ENCODE assay signal across 24 mouse cellular contexts in genomic region chr6:128535250-128535649, GRCm38 (mm10). TPM values are rescaled to one million over a fixed set of nuclear protein-coding genes. Genes with fewer than 3 reads are reported as not detected.
"Had no signal": no experiment of that assay in that cellular context is flagged by ENCODE, and none has a peak within 500 bp of the region (broad histone marks: within the 10 kb centered on the region; RNA-seq: fewer than 3 reads in every experiment).

No protein-coding gene starts in this region.

- H3K27ac ChIP-seq: kidney, embryonic 15.5 days; limb, embryonic 12.5 days; limb, embryonic 15.5 days; lung, embryonic 15.5 days; midbrain, embryonic 10.5 days; midbrain, embryonic 13.5 days; stomach, postnatal 0 days had no signal

- H3K9me3 ChIP-seq: kidney, embryonic 15.5 days; limb, embryonic 12.5 days; limb, embryonic 15.5 days; lung, embryonic 15.5 days; midbrain, embryonic 10.5 days; midbrain, embryonic 13.5 days had no signal

- H3K4me1 ChIP-seq: kidney, embryonic 15.5 days; limb, embryonic 12.5 days; limb, embryonic 15.5 days; lung, embryonic 15.5 days; megakaryocyte, embryonic 14.5 days; midbrain, embryonic 10.5 days; midbrain, embryonic 13.5 days had no signal

- DNase-seq: kidney, postnatal 10 days; layer of hippocampus, postnatal 36 days; left cerebral cortex, postnatal 4 days; lung, adult 18-20 months; lung, postnatal 10 days; lung, postnatal 36 days; right cerebral cortex, adult 18-20 months; right cerebral cortex, postnatal 14 days; right cerebral cortex, postnatal 4 days; thymus, adult 2 months; thymus, postnatal 14 days; thymus, postnatal 4 days had no signal

- ATAC-seq: midbrain, embryonic 13.5 days; midbrain, embryonic 16.5 days had no signal

- H3K36me3 ChIP-seq: kidney, embryonic 15.5 days; limb, embryonic 12.5 days; limb, embryonic 15.5 days; lung, embryonic 15.5 days; midbrain, embryonic 10.5 days; midbrain, embryonic 13.5 days had no signal

- H3K4me2 ChIP-seq: kidney, embryonic 15.5 days; limb, embryonic 12.5 days; limb, embryonic 15.5 days; lung, embryonic 15.5 days; midbrain, embryonic 13.5 days had no signal

- H3K27me3 ChIP-seq: kidney, embryonic 15.5 days; limb, embryonic 12.5 days; limb, embryonic 15.5 days; lung, embryonic 15.5 days; megakaryocyte, embryonic 14.5 days; midbrain, embryonic 13.5 days had no signal

- H3K4me3 ChIP-seq: kidney, embryonic 15.5 days; limb, embryonic 12.5 days; limb, embryonic 15.5 days; lung, embryonic 15.5 days; megakaryocyte, embryonic 14.5 days; midbrain, embryonic 10.5 days; midbrain, embryonic 13.5 days; myocyte had no signal

- H3K9ac ChIP-seq: kidney, embryonic 15.5 days; limb, embryonic 12.5 days; limb, embryonic 15.5 days; lung, embryonic 15.5 days; midbrain, embryonic 13.5 days had no signal

RNA-seq across cellular contexts. Expression of gene Pzp, which starts 8.7 kb away (rescaled TPM):
- polyA plus RNA-seq: intestine, embryonic 14.5 days; limb, embryonic 12.5 days; midbrain, embryonic 10.5 days; midbrain, embryonic 13.5 days; midbrain, embryonic 16.5 days; myocyte; neural tube, embryonic 11.5 days had no signal

RNA-seq across cellular contexts. Expression of gene A2ml1, which starts 46.2 kb away (rescaled TPM):
- polyA plus RNA-seq: limb, embryonic 12.5 days; midbrain, embryonic 10.5 days; myocyte; neural tube, embryonic 11.5 days had no signal
